Mouse (Mus musculus): ENCODE data around the gene Numb. TPM values are rescaled to one million over a fixed set of nuclear protein-coding genes. Genes with fewer than 3 reads are reported as not detected.

Gene Numb
- polyA plus RNA-seq, 1 experiment from 2014 or later, result 16.8 TPM

DNA sequence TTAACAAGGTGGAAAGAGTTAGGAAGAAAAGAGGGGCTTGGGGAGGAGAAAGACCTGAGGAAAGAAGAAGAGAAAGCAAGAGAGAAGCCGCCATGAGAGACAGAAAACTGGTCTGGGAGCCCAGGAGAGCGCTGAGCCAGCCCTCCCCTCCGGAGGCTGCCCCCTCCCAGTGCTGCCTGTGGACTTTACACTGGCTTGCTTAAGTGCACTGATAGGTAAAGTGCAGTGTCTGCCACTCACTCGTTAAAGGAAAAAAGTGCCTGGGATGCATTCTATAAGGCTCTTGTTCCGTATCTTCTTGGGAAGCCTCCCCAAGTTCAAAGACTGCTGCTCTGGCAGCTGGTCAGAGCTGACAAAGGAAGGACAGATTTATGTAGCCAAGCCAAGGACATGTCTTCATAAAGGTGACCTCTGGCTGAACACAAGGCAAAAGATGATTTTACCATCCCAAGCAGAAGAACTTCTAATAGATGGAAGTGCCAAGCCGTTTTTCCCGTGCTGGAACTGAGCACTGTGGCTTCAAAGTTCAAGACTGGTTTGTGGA lies 3.5 kb upstream of the Numb start:
- WGBS (ENCODE audit: insufficient replicate concordance), result 55% methylated on average over 7 of the region's 7 CpGs
- H3K4me2 ChIP-seq (ENCODE audit: low read depth, low read length), result peak overlapping the region; percentile 19; the same call in 1 of the 2 replicates
- H3K4me3 ChIP-seq (ENCODE audit: low read depth, low read length), result no peak overlapping the region
- ATAC-seq (ENCODE audit: low read depth), result no peak
- no peak overlapping the region for H3K9ac ChIP-seq (ENCODE audit: low read depth, low read length)
- peak overlapping the region; percentile 41; the same call in 1 of the 2 replicates for H3K27ac ChIP-seq (ENCODE audit: low read length)
- no peaks in the 10 kb centered on the region for H3K9me3 ChIP-seq (replicated peaks; ENCODE audit: control insufficient read depth, low read length)
- no peaks in the 10 kb centered on the region for H3K36me3 ChIP-seq (ENCODE audit: control insufficient read depth, insufficient read depth)
- H3K4me1 ChIP-seq (ENCODE audit: control insufficient read depth, low read depth, low read length), result peaks cover 23% of the 10 kb centered on the region
- H3K27me3 ChIP-seq (ENCODE audit: control insufficient read depth, insufficient read depth, low read depth, low read length), result no peaks in the 10 kb centered on the region

DNA sequence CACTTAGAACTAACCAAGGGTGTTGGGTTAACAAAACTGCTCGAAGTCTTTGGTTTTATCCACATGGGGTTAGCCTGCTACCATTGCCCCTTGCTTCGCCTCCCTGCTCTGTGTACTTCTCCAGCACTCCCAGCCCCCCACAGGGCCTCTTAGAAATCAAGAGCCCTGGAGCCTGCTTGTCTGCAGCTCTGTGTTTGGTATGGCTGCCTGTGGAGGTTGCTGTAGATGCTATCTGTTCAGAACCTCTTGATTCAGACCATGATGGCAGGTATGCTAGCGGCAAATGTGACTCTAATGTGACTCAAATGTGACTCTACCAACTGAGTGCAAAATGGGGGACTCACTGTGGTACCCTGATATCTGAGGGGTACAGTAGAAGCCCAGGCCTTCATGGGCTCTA lies 2.6 kb upstream of the Numb start:
- Histone ChIP-seq H3K9ac (ENCODE audit: low read depth, low read length) (no peak overlapping the region), H3K4me2 (ENCODE audit: low read depth, low read length) (no peak overlapping the region), H3K27ac (ENCODE audit: low read length) (0 out of 2 replicates have a peak overlapping the region, but pooled peaks have one; percentile 19), H3K4me1 (ENCODE audit: control insufficient read depth, low read depth, low read length) (peaks cover 27% of the 10 kb centered on the region), H3K36me3 (ENCODE audit: control insufficient read depth, insufficient read depth) (no peaks in the 10 kb centered on the region), H3K4me3 (ENCODE audit: low read depth, low read length) (no peak overlapping the region), H3K27me3 (ENCODE audit: control insufficient read depth, insufficient read depth, low read depth, low read length) (no peaks in the 10 kb centered on the region), H3K9me3 (replicated peaks; ENCODE audit: control insufficient read depth, low read length) (no peaks in the 10 kb centered on the region)
- 54% methylated on average over 3 of the region's 3 CpGs for WGBS (ENCODE audit: insufficient replicate concordance)
- ATAC-seq (ENCODE audit: low read depth), result no peak

DNA sequence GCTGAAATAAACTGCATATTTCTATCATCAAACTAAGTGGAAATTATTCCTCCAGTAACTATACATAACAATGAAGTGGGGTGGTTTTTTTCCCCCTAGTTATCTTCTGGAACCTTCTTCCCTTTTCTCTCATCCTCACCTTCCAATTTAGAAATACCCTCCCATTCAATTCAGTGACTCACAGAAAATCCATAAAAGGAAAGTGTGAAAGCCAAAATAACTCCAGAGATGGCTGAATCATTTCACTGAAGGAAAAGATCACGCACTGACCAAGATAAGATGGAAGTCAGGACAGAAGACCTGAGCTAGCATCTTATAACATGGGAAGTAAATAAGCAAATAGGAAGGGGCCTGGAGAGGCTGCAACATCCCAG lies 1.7 kb upstream of the Numb start:
- Histone ChIP-seq H3K27me3 (ENCODE audit: control insufficient read depth, insufficient read depth, low read depth, low read length) (no peaks in the 10 kb centered on the region), H3K27ac (ENCODE audit: low read length) (no peak overlapping the region), H3K4me3 (ENCODE audit: low read depth, low read length) (no peak overlapping the region), H3K9ac (ENCODE audit: low read depth, low read length) (no peak overlapping the region), H3K4me1 (ENCODE audit: control insufficient read depth, low read depth, low read length) (peaks cover 23% of the 10 kb centered on the region), H3K9me3 (replicated peaks; ENCODE audit: control insufficient read depth, low read length) (no peaks in the 10 kb centered on the region), H3K36me3 (ENCODE audit: control insufficient read depth, insufficient read depth) (no peaks in the 10 kb centered on the region), H3K4me2 (ENCODE audit: low read depth, low read length) (no peak overlapping the region)
- 54% methylated on average over 1 of the region's 1 CpGs for WGBS (ENCODE audit: insufficient replicate concordance)
- ATAC-seq (ENCODE audit: low read depth), result no peak

DNA sequence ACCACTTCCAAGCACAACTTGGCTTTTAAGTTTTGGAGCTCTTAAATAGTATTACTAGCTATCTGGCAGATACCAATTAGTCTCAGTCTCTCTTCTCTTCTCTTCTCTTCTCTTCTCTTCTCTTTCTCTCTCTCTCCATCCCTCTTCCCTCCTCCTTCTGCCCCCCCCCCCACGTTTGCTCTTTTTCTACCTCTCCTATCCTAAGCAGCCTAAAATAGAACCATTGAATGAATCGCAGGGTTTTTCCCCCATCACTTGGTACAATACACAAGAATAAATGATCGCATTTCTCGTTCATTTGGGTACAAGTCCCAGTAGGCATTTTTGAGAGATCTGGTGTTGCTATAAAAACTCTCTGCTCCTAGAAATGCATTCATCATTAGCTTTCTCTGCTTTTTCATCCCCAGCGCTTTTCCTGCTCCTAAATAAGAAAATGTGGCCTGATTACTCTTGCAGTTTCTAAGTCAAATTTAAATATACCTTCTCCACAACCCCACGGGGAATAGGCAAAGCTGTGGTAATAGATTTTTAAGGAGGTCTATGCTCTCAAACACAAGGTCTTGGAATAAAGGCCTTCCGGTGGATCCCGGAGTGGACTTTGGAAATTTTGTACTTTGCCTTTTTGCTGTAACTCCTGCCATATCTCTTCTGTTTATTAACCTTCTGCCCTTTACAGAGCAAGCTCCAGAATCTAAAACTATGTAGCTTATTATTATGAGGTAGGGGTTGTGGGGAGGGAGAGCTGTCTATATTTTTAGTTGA lies 1.2 kb upstream of the Numb start:
- Histone ChIP-seq H3K4me3 (ENCODE audit: low read depth, low read length) (peak overlapping the region; percentile 95), H3K27me3 (ENCODE audit: control insufficient read depth, insufficient read depth, low read depth, low read length) (no peaks in the 10 kb centered on the region), H3K9me3 (replicated peaks; ENCODE audit: control insufficient read depth, low read length) (no peaks in the 10 kb centered on the region), H3K36me3 (ENCODE audit: control insufficient read depth, insufficient read depth) (no peaks in the 10 kb centered on the region), H3K4me2 (ENCODE audit: low read depth, low read length) (peak overlapping the region; percentile 79), H3K4me1 (ENCODE audit: control insufficient read depth, low read depth, low read length) (peaks cover 23% of the 10 kb centered on the region), H3K27ac (ENCODE audit: low read length) (peak overlapping the region; percentile 58), H3K9ac (ENCODE audit: low read depth, low read length) (peak overlapping the region; percentile 61)
- 50% methylated on average over 8 of the region's 8 CpGs for WGBS (ENCODE audit: insufficient replicate concordance)
- no peak for ATAC-seq (ENCODE audit: low read depth)

DNA sequence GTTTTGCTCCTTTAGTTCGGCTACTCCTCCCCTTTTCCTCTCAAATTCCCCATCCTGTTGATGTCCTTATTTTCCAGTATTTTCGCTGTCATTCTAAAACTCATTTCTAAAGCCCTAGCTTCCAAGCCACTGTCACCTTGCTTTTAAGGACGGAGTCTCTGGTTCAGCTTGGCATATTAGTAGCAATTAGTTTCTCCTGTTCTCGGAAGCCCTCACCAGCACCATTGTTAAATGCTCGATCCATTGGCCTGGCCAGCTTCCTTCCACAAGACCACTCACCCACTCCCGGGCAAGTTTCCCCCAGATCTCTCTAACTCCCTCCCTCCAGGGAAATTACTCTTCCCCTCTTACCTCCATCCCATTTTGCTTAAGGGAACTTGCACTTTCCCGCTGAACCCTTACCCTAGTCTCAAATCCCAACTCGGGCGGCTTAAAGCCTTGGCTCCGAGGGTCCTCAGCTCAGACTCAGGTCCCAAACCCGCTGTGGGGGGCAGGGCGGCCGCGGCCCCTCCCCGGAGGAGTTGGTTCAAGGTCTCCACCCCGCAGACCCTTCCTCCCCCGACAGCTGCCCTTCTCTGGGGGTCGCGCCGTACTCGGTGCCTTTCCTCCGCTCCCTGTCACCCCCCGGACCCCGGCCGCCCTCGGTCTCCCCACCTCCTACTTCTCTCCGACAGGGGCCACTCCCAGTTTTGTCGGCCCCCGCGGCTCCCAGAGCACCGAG lies 853 bp downstream of the Numb start:
- Histone ChIP-seq H3K4me1 (ENCODE audit: control insufficient read depth, low read depth, low read length) (peaks cover 23% of the 10 kb centered on the region), H3K9me3 (replicated peaks; ENCODE audit: control insufficient read depth, low read length) (no peaks in the 10 kb centered on the region), H3K27me3 (ENCODE audit: control insufficient read depth, insufficient read depth, low read depth, low read length) (no peaks in the 10 kb centered on the region), H3K4me2 (ENCODE audit: low read depth, low read length) (peak overlapping the region; percentile 75), H3K9ac (ENCODE audit: low read depth, low read length) (peak overlapping the region; percentile 97), H3K27ac (ENCODE audit: low read length) (peak overlapping the region; percentile 84), H3K36me3 (ENCODE audit: control insufficient read depth, insufficient read depth) (no peaks in the 10 kb centered on the region; the same call in 1 of the 2 replicates), H3K4me3 (ENCODE audit: low read depth, low read length) (peak overlapping the region; percentile 95)
- 2% methylated on average over 31 of the region's 31 CpGs for WGBS (ENCODE audit: insufficient replicate concordance)
- no peak for ATAC-seq (ENCODE audit: low read depth)

DNA sequence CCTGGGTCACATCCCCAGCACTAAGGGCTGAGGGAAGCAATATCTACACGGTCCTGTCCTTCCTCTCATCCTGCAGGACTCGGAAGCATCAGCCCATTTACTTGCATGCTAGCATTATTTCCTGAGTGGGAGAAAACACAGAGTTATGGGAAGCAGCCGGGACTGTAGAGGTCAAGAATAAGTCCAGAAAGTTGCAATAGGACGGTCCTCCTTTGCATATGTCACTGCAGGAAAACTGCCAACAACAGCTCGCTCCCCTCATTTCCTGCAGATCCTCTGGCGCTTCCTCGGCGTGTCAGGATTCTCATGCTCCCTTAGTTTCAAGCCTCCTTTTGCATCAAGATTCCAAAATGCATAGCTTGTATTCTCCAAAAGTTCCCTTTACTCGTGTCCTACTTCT lies 4.8 kb downstream of the Numb start:
- peaks cover 12% of the 10 kb centered on the region for H3K4me1 ChIP-seq (ENCODE audit: control insufficient read depth, low read depth, low read length)
- H3K4me2 ChIP-seq (ENCODE audit: low read depth, low read length), result no peak overlapping the region
- no peak overlapping the region for H3K4me3 ChIP-seq (ENCODE audit: low read depth, low read length)
- ATAC-seq (ENCODE audit: low read depth), result no peak
- H3K27ac ChIP-seq (ENCODE audit: low read length), result no peak overlapping the region
- WGBS (ENCODE audit: insufficient replicate concordance), result 65% methylated on average over 9 of the region's 9 CpGs
- no peaks in the 10 kb centered on the region for H3K27me3 ChIP-seq (ENCODE audit: control insufficient read depth, insufficient read depth, low read depth, low read length)
- no peak overlapping the region for H3K9ac ChIP-seq (ENCODE audit: low read depth, low read length)
- H3K9me3 ChIP-seq (replicated peaks; ENCODE audit: control insufficient read depth, low read length), result no peaks in the 10 kb centered on the region
- no peaks in the 10 kb centered on the region; the same call in 1 of the 2 replicates for H3K36me3 ChIP-seq (ENCODE audit: control insufficient read depth, insufficient read depth)

DNA sequence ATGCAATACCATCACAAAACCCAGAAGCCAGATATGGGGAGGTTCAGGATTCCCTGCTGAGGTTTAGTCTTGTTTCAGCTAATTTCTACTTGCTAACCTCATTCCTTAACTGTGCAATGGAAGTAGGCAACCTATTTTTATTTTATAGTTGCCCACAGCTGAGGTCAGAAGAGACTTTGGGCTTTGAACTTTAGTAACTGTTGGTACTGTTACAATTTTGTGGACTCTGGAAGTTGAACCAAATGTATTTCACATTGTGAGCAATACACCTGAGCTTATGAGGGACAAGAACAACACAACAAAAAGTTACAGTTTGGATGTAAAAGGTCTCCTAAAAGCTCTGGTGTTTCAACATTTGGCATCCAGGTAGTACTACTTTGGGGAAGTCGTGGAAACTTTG lies 6.9 kb downstream of the Numb start:
- Histone ChIP-seq H3K4me3 (ENCODE audit: low read depth, low read length) (no peak overlapping the region), H3K9ac (ENCODE audit: low read depth, low read length) (no peak overlapping the region), H3K27me3 (ENCODE audit: control insufficient read depth, insufficient read depth, low read depth, low read length) (no peaks in the 10 kb centered on the region), H3K27ac (ENCODE audit: low read length) (no peak overlapping the region), H3K36me3 (ENCODE audit: control insufficient read depth, insufficient read depth) (no peaks in the 10 kb centered on the region; the same call in 1 of the 2 replicates), H3K4me2 (ENCODE audit: low read depth, low read length) (no peak overlapping the region), H3K4me1 (ENCODE audit: control insufficient read depth, low read depth, low read length) (peaks cover 6% of the 10 kb centered on the region), H3K9me3 (replicated peaks; ENCODE audit: control insufficient read depth, low read length) (no peaks in the 10 kb centered on the region)
- WGBS (ENCODE audit: insufficient replicate concordance), result 48% methylated on average over 1 of the region's 1 CpGs
- ATAC-seq (ENCODE audit: low read depth), result no peak

DNA sequence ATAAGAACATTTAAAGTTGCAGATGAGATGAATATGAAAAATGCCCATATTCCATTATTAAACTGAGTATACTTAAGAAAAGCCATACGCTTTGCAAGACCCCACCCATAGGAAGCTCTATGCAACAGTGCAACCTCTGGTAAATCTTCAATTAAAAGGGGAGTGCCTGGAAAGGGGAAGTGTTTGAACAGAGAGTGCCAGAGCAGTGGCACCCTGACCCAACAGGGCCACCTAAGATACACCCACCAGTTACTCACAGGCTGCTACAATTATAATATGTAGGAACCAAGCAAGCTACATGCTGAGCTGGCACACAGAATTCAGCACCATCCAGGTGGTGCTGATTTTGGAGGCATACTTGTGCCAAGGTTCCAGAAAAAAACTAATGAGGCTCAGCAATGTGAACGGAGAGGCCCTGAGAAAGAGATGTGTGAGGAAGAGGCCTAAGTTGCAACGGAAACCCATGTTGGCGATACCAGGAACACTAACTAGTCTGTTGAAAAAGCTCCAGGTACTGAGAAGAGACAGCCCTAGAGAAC lies 7.5 kb downstream of the Numb start:
- H3K9me3 ChIP-seq (replicated peaks; ENCODE audit: control insufficient read depth, low read length), result no peaks in the 10 kb centered on the region
- ATAC-seq (ENCODE audit: low read depth), result no peak
- no peaks in the 10 kb centered on the region for H3K27me3 ChIP-seq (ENCODE audit: control insufficient read depth, insufficient read depth, low read depth, low read length)
- H3K9ac ChIP-seq (ENCODE audit: low read depth, low read length), result no peak overlapping the region
- H3K4me2 ChIP-seq (ENCODE audit: low read depth, low read length), result no peak overlapping the region
- no peak overlapping the region for H3K4me3 ChIP-seq (ENCODE audit: low read depth, low read length)
- H3K36me3 ChIP-seq (ENCODE audit: control insufficient read depth, insufficient read depth), result no peaks in the 10 kb centered on the region; the same call in 1 of the 2 replicates
- peaks cover 6% of the 10 kb centered on the region for H3K4me1 ChIP-seq (ENCODE audit: control insufficient read depth, low read depth, low read length)
- WGBS (ENCODE audit: insufficient replicate concordance), result 64% methylated on average over 4 of the region's 4 CpGs
- H3K27ac ChIP-seq (ENCODE audit: low read length), result no peak overlapping the region

Measured in liver, embryonic 16.5 days (tissue).